Mouse (Mus musculus) midbrain, embryonic 13.5 days (tissue): ENCODE data around the gene Pgap3. TPM values are rescaled to one million over a fixed set of nuclear protein-coding genes. Genes with fewer than 3 reads are reported as not detected.

Experiments used
- ATAC-seq: fragments of 200-750 bp; cut with Nextera tagmentation; 2 replicates; pipeline ENCODE4 v1.8.0; 2017; ENCODE audit warnings: mild to moderate bottlenecking, moderate TSS enrichment, moderate library complexity
- H3K27ac ChIP-seq: fragments of 300-500 bp; sonication (generic); 2 replicates; pipeline ENCODE4 v1.5.1; 2015; ENCODE audit warnings: inconsistent platforms, mild to moderate bottlenecking, moderate library complexity
- H3K27me3 ChIP-seq: fragments of 300-500 bp; sonication (generic); 2 replicates; pipeline ENCODE4 v1.6.1; 2015; ENCODE audit warnings: mild to moderate bottlenecking, inconsistent platforms
- H3K36me3 ChIP-seq: fragments of 300-500 bp; sonication (generic); 2 replicates; pipeline ENCODE4 v1.6.1; 2015; ENCODE audit warnings: mild to moderate bottlenecking, inconsistent platforms
- H3K4me1 ChIP-seq: fragments of 300-500 bp; sonication (generic); replicated peaks from 2 replicates; pipeline ENCODE4 v1.6.1; 2015; ENCODE audit warnings: inconsistent platforms
- H3K4me2 ChIP-seq: fragments of 300-500 bp; sonication (generic); replicated peaks from 2 replicates; pipeline ENCODE4 v1.6.1; 2015; ENCODE audit warnings: moderate library complexity, mild to moderate bottlenecking, inconsistent platforms
- H3K4me3 ChIP-seq: fragments of 300-500 bp; sonication (generic); replicated peaks from 2 replicates; pipeline ENCODE4 v1.5.1; 2015; ENCODE audit warnings: mild to moderate bottlenecking, inconsistent platforms
- H3K9ac ChIP-seq: fragments of 300-500 bp; sonication (generic); replicated peaks from 2 replicates; pipeline ENCODE4 v1.6.1; 2015; ENCODE audit warnings: mild to moderate bottlenecking, inconsistent platforms
- H3K9me3 ChIP-seq: fragments of 300-500 bp; sonication (generic); 2 replicates; pipeline ENCODE4 v1.6.1; 2016; ENCODE audit warnings: mild to moderate bottlenecking, inconsistent platforms
- WGBS: fragments of 180-500 bp; shearing (Covaris S2); methylation state at CpG from one replicate; pipeline ENCODE4 v1.1.7; 2015; 5-methylcytosine and 5-hydroxymethylcytosine counted together
- polyA plus RNA-seq: library from polyadenylated mRNA; unstranded; fragments of >200 nt; fragmentation: Nextera tagmentation; extraction: Ambion mirVana; gene quantifications from 2 replicates; pipeline ENCODE4 v1.2.1, GENCODE M21; 2015

Gene Pgap3
- polyA plus RNA-seq, 1 experiment from 2014 or later: 10.7 TPM

DNA sequence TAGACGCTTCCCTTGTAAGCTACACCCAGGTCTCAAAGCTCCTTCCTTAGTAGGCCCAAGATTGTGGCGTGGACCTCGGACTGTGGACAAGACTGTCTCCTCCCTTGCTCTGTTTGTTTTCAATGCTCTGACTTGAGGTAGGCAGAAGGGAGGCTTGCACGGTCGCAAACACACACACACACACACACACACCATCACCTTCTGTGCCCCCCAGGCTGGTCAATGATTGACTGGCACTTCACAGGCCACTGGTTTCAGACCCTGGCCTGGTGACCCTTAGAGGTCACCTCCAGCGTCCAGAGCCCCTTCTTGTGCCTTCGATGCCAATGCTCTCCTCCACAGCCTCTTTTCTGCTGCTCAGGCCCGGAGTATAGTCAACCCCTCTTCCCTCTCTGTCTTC, 8.6 kb upstream of the Pgap3 start:
- WGBS: 51% methylated on average over 8 of the region's 8 CpGs
- Histone ChIP-seq H3K4me3 (no peak overlapping the region), H3K9me3 (no peaks in the 10 kb centered on the region), H3K9ac (no peak overlapping the region; the same call in 1 of the 2 replicates), H3K4me2 (peak overlapping the region; percentile 21; the same call in 1 of the 2 replicates), H3K27ac (no peak overlapping the region), H3K4me1 (peaks cover 32% of the 10 kb centered on the region), H3K27me3 (peaks cover 45% of the 10 kb centered on the region), H3K36me3 (no peaks in the 10 kb centered on the region)
- ATAC-seq: no peak

DNA sequence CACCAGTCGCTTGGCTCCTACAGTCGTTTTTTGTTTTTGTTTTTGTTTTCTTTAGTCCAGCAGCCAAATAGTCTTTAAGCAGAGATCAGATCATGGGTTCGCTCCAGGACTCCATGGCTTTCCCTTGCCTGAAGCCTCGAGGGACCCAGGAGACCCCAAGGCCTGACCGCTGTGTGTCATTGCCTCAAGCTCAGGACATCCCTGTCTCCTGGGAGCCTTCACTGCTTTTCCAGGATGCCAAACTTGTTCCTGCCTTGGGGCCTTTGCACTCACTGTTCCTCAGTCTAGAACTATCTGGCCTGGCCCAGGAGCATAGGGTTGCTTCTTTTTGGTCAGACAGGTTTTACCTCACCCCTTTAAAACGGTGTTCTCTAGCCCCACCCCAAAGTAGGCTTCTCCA, 6.3 kb upstream of the Pgap3 start:
- Histone ChIP-seq H3K4me1 (peaks cover 11% of the 10 kb centered on the region; the same call in 1 of the 2 replicates), H3K9ac (no peak overlapping the region), H3K27me3 (peaks cover 30% of the 10 kb centered on the region), H3K4me3 (no peak overlapping the region), H3K36me3 (no peaks in the 10 kb centered on the region), H3K4me2 (no peak overlapping the region), H3K27ac (no peak overlapping the region), H3K9me3 (no peaks in the 10 kb centered on the region)
- ATAC-seq: no peak
- whole genome bisulfite sequencing: 73% methylated on average over 6 of the region's 6 CpGs

DNA sequence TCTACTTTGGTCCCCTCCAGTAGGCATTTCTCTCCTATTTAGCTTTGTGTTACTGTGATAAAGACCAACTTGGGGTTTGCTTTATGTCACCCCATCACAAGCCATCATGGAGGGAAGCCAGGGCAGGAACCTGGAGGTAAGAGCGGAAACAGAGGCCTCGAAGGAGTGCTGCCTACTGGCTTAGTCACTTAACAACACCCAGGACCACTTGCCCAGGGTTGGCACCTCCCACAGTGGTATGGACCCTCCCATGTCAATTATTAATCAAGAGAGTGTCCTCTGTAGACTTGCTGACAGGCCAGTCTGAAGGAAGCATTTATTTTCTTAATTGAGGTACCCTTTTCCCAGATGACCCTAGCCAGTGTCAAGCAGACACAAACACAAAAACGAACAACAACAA, 526 bp upstream of the Pgap3 start:
- Histone ChIP-seq H3K27ac (peak overlapping the region; percentile 98), H3K4me2 (peak overlapping the region; percentile 68), H3K36me3 (peaks cover 7% of the 10 kb centered on the region), H3K9ac (peak overlapping the region; percentile 76), H3K4me1 (peaks cover 14% of the 10 kb centered on the region), H3K9me3 (no peaks in the 10 kb centered on the region), H3K4me3 (peak overlapping the region; percentile 64), H3K27me3 (peaks cover 12% of the 10 kb centered on the region)
- WGBS: 64% methylated on average over 3 of the region's 3 CpGs
- no peak for ATAC-seq

DNA sequence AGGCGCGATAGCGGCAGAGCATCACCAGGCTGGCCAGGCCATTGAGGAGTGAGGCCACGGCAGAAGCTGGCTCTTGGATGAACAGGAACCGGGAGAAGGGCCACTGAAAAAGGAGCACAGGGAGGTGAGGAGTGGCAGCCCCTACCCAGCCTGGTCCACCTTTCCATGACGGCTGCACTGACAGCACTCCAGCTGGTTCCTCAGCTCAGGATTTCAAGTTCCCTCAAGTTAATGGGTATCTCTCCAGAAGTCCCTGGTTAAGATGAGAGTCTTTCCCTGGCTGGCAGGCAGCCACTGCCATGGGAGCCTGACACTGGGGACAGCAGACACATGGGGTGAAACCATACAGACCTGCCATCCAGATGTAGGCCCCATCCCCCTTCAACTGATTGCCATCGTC, 2.3 kb downstream of the Pgap3 start:
- 87% methylated on average over 7 of the region's 7 CpGs for WGBS
- H3K27me3 ChIP-seq: no peaks in the 10 kb centered on the region
- H3K4me1 ChIP-seq: peaks cover 32% of the 10 kb centered on the region
- H3K27ac ChIP-seq: no peak overlapping the region
- no peak overlapping the region for H3K4me2 ChIP-seq
- no peak overlapping the region for H3K9ac ChIP-seq
- H3K9me3 ChIP-seq: no peaks in the 10 kb centered on the region
- H3K36me3 ChIP-seq: peaks cover 7% of the 10 kb centered on the region
- no peak overlapping the region for H3K4me3 ChIP-seq
- no peak for ATAC-seq

GRCm38 (mm10) chr11:98395041-98395440, 5.2 kb downstream of the Pgap3 start:
- H3K27ac ChIP-seq: no peak overlapping the region
- H3K36me3 ChIP-seq: peaks cover 7% of the 10 kb centered on the region
- no peak overlapping the region for H3K4me2 ChIP-seq
- peaks cover 25% of the 10 kb centered on the region for H3K4me1 ChIP-seq
- no peak overlapping the region for H3K9ac ChIP-seq
- peaks cover 28% of the 10 kb centered on the region; the same call in 1 of the 2 replicates for H3K27me3 ChIP-seq
- no peak for ATAC-seq
- no peak overlapping the region for H3K4me3 ChIP-seq
- no peaks in the 10 kb centered on the region for H3K9me3 ChIP-seq
- 66% methylated on average over 4 of the region's 4 CpGs for WGBS

GRCm38 (mm10) chr11:98394301-98394700, 6.0 kb downstream of the Pgap3 start:
- peaks cover 7% of the 10 kb centered on the region for H3K36me3 ChIP-seq
- no peak for ATAC-seq
- 56% methylated on average over 6 of the region's 6 CpGs for WGBS
- H3K4me1 ChIP-seq: peaks cover 18% of the 10 kb centered on the region
- H3K9me3 ChIP-seq: no peaks in the 10 kb centered on the region
- no peak overlapping the region for H3K27ac ChIP-seq
- H3K9ac ChIP-seq: no peak overlapping the region; the same call in 1 of the 2 replicates
- H3K27me3 ChIP-seq: peaks cover 33% of the 10 kb centered on the region; the same call in 1 of the 2 replicates
- H3K4me3 ChIP-seq: no peak overlapping the region
- H3K4me2 ChIP-seq: no peak overlapping the region

DNA sequence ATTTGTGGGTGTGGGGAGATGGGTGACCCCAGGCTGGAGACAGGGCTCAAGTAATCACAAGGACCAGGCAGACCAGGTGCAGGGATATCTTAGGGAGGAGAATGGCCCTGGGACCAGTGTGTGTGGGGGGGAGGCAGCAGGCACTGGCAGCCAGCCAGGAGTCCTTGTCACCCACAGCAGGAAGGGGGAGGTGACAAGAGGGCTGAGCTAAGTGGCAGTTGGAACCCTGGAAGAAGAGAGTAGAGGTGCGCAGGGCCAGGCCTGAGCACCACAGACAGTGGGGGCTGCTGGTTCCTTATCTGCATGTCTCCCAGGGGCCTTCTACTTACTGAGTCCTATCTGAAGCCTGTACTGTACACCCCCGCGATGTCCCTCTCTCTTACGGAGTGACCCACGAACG, 7.0 kb downstream of the Pgap3 start:
- peak overlapping the region; percentile 7; the same call in 1 of the 2 replicates for H3K9ac ChIP-seq
- H3K4me3 ChIP-seq: no peak overlapping the region
- 0 out of 2 replicates have a peak, but pooled peaks have one; percentile 37 for ATAC-seq
- H3K4me1 ChIP-seq: peaks cover 23% of the 10 kb centered on the region
- H3K27me3 ChIP-seq: peaks cover 43% of the 10 kb centered on the region
- WGBS: 78% methylated on average over 6 of the region's 6 CpGs
- H3K9me3 ChIP-seq: no peaks in the 10 kb centered on the region
- no peak overlapping the region for H3K27ac ChIP-seq
- peaks cover 7% of the 10 kb centered on the region for H3K36me3 ChIP-seq
- no peak overlapping the region for H3K4me2 ChIP-seq

- Histone ChIP-seq H3K36me3 (peaks cover 4% of the 10 kb centered on the region), H3K4me3 (no peak overlapping the region), H3K27ac (no peak overlapping the region), H3K9ac (0 out of 2 replicates have a peak overlapping the region, but pooled peaks have one; percentile 19), H3K4me1 (peaks cover 23% of the 10 kb centered on the region), H3K27me3 (peaks cover 49% of the 10 kb centered on the region), H3K9me3 (no peaks in the 10 kb centered on the region), H3K4me2 (no peak overlapping the region)
- ATAC-seq: no peak
- 46% methylated on average over 4 of the region's 4 CpGs for WGBS
Observed at GRCm38 (mm10) chr11:98392645-98393044, 7.6 kb downstream of the Pgap3 start.

DNA sequence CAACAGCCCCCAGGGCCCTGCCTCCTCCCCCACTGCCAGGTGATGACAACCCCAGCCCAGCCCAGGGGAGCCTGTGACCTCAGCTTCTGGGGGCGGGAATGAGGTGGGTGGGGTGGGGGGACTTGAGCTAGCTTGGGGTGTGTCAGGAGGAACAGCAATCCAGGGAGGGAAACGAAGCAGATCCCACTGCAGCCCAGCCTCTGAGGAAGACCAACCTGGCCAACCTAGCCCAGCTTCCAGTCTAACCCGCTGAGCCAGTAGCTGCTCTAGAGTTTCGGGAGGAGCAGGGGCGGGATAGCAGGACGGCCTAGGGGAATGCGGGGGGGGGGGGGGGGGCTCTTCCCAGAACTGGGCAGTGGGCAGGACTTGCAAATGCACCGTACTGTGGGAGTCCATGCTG, 8.3 kb downstream of the Pgap3 start:
- Histone ChIP-seq H3K36me3 (no peaks in the 10 kb centered on the region), H3K4me3 (no peak overlapping the region), H3K27me3 (peaks cover 55% of the 10 kb centered on the region), H3K27ac (no peak overlapping the region), H3K9ac (no peak overlapping the region), H3K4me1 (peaks cover 23% of the 10 kb centered on the region), H3K9me3 (no peaks in the 10 kb centered on the region), H3K4me2 (no peak overlapping the region)
- WGBS: 14% methylated on average over 8 of the region's 8 CpGs
- ATAC-seq: no peak

DNA sequence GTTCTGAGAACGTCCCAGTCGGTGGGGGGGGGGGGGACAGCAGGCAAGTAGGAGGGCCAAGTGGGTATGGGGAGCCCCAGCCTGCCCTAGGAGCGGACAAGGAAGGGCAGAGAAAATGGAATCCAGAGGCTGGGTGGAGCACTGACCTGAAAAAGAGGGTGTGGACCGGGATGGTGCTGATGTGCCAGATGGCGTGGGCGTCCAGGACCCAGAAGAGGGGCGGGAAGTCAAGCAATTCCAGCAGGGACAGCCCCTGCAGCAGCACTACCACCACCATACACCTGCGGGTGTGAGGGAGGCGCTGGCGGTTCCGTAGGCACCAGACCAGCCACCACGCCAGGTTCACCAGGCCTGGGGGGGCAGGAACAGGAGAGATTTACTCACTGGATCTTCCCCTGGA, 10.1 kb downstream of the Pgap3 start:
- no peak for ATAC-seq
- H3K9ac ChIP-seq: no peak overlapping the region
- WGBS: 86% methylated on average over 10 of the region's 12 CpGs
- H3K4me2 ChIP-seq: no peak overlapping the region
- H3K36me3 ChIP-seq: no peaks in the 10 kb centered on the region
- H3K27ac ChIP-seq: no peak overlapping the region
- no peak overlapping the region for H3K4me3 ChIP-seq
- H3K9me3 ChIP-seq: no peaks in the 10 kb centered on the region
- peaks cover 74% of the 10 kb centered on the region for H3K27me3 ChIP-seq
- H3K4me1 ChIP-seq: peaks cover 27% of the 10 kb centered on the region

DNA sequence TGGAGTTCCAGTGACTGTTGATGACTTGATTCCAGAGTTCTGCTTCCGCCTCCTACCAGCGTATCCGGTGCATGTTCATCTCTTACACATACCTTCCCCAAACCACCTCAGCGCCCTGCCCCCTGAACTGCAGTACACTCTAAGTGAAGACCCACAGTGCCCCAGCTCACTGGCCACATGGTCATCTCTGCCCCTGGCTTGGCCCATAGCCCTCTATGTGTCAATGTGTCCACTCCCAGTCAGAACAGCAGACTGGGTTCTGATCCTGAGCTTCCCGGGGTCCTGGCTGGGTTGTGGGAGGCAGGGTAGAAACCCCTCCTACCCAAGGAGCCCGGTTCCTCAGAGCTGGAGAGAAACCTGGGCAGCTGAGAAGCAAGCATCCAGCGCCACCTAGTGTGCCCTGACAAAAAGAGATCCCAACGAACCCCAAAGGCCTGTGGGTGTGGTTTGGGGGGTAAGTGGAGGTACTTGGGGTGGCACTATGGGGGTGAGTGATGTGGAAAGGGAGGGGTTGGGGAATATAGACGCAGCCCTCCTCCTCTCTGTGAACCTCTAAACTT, 11.0 kb downstream of the Pgap3 start:
- WGBS: 26% methylated on average over 9 of the region's 9 CpGs

GRCm38 (mm10) chr11:98388282-98388681, 12.0 kb downstream of the Pgap3 start:
- peaks cover 85% of the 10 kb centered on the region for H3K27me3 ChIP-seq
- ATAC-seq: no peak
- 77% methylated on average over 10 of the region's 10 CpGs for WGBS
- H3K4me1 ChIP-seq: peaks cover 11% of the 10 kb centered on the region
- H3K27ac ChIP-seq: no peak overlapping the region
- no peak overlapping the region for H3K4me3 ChIP-seq
- H3K9ac ChIP-seq: no peak overlapping the region
- no peaks in the 10 kb centered on the region for H3K9me3 ChIP-seq
- no peak overlapping the region for H3K4me2 ChIP-seq
- no peaks in the 10 kb centered on the region for H3K36me3 ChIP-seq

More for the DNA sequence above, 11.0 kb downstream of the Pgap3 start:
- no peaks in the 10 kb centered on the region for H3K9me3 ChIP-seq
- H3K4me1 ChIP-seq: peaks cover 21% of the 10 kb centered on the region
- no peak for ATAC-seq
- H3K4me3 ChIP-seq: no peak overlapping the region
- no peak overlapping the region for H3K27ac ChIP-seq
- no peak overlapping the region for H3K9ac ChIP-seq
- peaks cover 82% of the 10 kb centered on the region for H3K27me3 ChIP-seq
- no peak overlapping the region for H3K4me2 ChIP-seq
- no peaks in the 10 kb centered on the region for H3K36me3 ChIP-seq
